Mouse (Mus musculus) large intestine, adult 2 months (tissue): Measurements from ENCODE around the gene E130308A19Rik. TPM values are rescaled to one million over a fixed set of nuclear protein-coding genes. Genes with fewer than 3 reads are reported as not detected.

Source experiments
- DNase-seq: peaks from one replicate; pipeline ENCODE4 v3.0.0-alpha.2; 2012; ENCODE audit warnings: low read depth, low spot score
- WGBS: fragments of 180-500 bp; shearing (Covaris S2); methylation state at CpG from one replicate; pipeline ENCODE4 v1.1.7; 2018; 5-methylcytosine and 5-hydroxymethylcytosine counted together
- polyA plus RNA-seq: library from polyadenylated mRNA; depleted of rRNA; stranded (reverse); fragments of >200 nt; gene quantifications from 2 replicates; pipeline ENCODE4 v1.2.3, GENCODE M21; 2012; rRNA removed

The E130308A19Rik gene
- polyA plus RNA-seq, 1 experiment, result 2.7 TPM

GRCm38 (mm10) chr4:59805181-59805967, 179.4 kb downstream of the E130308A19Rik start, which contains the start of gene Snx30:
Gene Snx30, plus strand, starts transcription at chr4:59805840.
- 5% methylated on average over 45 of the region's 45 CpGs for WGBS

GRCm38 (mm10) chr4:59805968-59806878, 180.2 kb downstream of the E130308A19Rik start:
- no peak for DNase-seq
- under 1% methylated on average over 56 of the region's 58 CpGs for WGBS

More at GRCm38 (mm10) chr4:59805181-59805967, 179.4 kb downstream of the E130308A19Rik start, which contains the start of gene Snx30:
- peak; percentile 57 for DNase-seq

GRCm38 (mm10) chr4:59806879-59807195, 180.8 kb downstream of the E130308A19Rik start:
- DNase-seq, result no peak
- 23% methylated on average over 9 of the region's 9 CpGs for WGBS

GRCm38 (mm10) chr4:59807521-59807920, 181.5 kb downstream of the E130308A19Rik start:
- 77% methylated on average over 2 of the region's 2 CpGs for WGBS
- DNase-seq, result no peak

- DNase-seq, result no peak
Observed at GRCm38 (mm10) chr4:59808396-59808795, 182.4 kb downstream of the E130308A19Rik start.

More at GRCm38 (mm10) chr4:59808396-59808795, 182.4 kb downstream of the E130308A19Rik start:
- WGBS, result 83% methylated on average over 5 of the region's 5 CpGs

Other genes starting within 250 kb of the E130308A19Rik start
- gene Susd1, start 187.6 kb upstream of the E130308A19Rik start, polyA plus RNA-seq, result 3.7 and 4.6 TPM in 2 replicates
- gene Ptbp3, start 76.8 kb upstream of the E130308A19Rik start, polyA plus RNA-seq, result 30.5 and 84.6 TPM in 2 replicates
- 6.2 and 8.7 TPM in 2 replicates for gene Hsdl2, start 44.6 kb upstream of the E130308A19Rik start, polyA plus RNA-seq
- gene Inip, start 175.4 kb downstream of the E130308A19Rik start, polyA plus RNA-seq, result 7.7 and 8.3 TPM in 2 replicates
- 1.3 TPM in 2 replicates for gene Snx30, start 179.6 kb downstream of the E130308A19Rik start, polyA plus RNA-seq